Mouse (Mus musculus): ENCODE measurements at regions not wholly inside any gene's neighbourhood (a gene's known extent, or its start where the extent isn't known, plus 50 kb on each side); places are given as distances from the start of the nearest gene placed in this dataset.

- Histone ChIP-seq H3K27me3 (ENCODE audit: control insufficient read depth, insufficient read depth, low read length) (no peaks in the 10 kb centered on the region), H3K4me3 (ENCODE audit: insufficient read depth in 1 of 2, low read depth in 2 of 2, low read length in 2 of 2) (no peak overlapping the region), H3K36me3 (replicated peaks; ENCODE audit: control insufficient read depth, insufficient read depth, low read depth) (no peaks in the 10 kb centered on the region), H3K27ac (no peak overlapping the region), H3K9ac (replicated peaks) (no peak overlapping the region), H3K4me1 (replicated peaks; ENCODE audit: control insufficient read depth in 2 of 2, insufficient read depth in 2 of 2, low read length in 1 of 2) (peaks cover 0 to 2% of the 10 kb centered on the region in 2 experiments; a peak in 2 of 4 replicates), H3K9me3 (ENCODE audit: control insufficient read depth, low read length) (no peaks in the 10 kb centered on the region), H3K4me2 (ENCODE audit: low read depth) (no peak overlapping the region)
- no peak for ATAC-seq (ENCODE audit: insufficient read depth)
- WGBS (ENCODE audit: insufficient replicate concordance) = 42% methylated on average over 6 of the region's 6 CpGs
- no peak for DNase-seq (ENCODE audit: low read depth in 3 of 3, low spot score in 3 of 3)
- TF ChIP-seq EP300 (IDR thresholded peaks at IDR 0.05; ENCODE audit: low read depth) (no peak), CTCF (IDR thresholded peaks at IDR 0.05; ENCODE audit: low read depth) (no peak)
Observed at GRCm38 (mm10) chr1:72029625-72030024, 182.5 kb downstream of the Mreg start.

- ATAC-seq (ENCODE audit: insufficient read depth) (no peak), DNase-seq (ENCODE audit: low read depth in 3 of 3, low spot score in 3 of 3) (no peak)
- no peak overlapping the region for H3K4me3 ChIP-seq (ENCODE audit: insufficient read depth in 1 of 2, low read depth in 2 of 2, low read length in 2 of 2)
- no peak overlapping the region for H3K4me2 ChIP-seq (ENCODE audit: low read depth)
- TF ChIP-seq EP300 (IDR thresholded peaks at IDR 0.05; ENCODE audit: low read depth) = no peak
- H3K27me3 ChIP-seq (ENCODE audit: control insufficient read depth, insufficient read depth, low read length) = no peaks in the 10 kb centered on the region
- H3K9ac ChIP-seq (replicated peaks) = no peak overlapping the region
- H3K4me1 ChIP-seq (replicated peaks; ENCODE audit: control insufficient read depth in 2 of 2, insufficient read depth in 2 of 2, low read length in 1 of 2) = peaks cover 0 to 2% of the 10 kb centered on the region in 2 experiments; a peak in 1 of 4 replicates
- H3K36me3 ChIP-seq (replicated peaks; ENCODE audit: control insufficient read depth, insufficient read depth, low read depth) = no peaks in the 10 kb centered on the region
- H3K27ac ChIP-seq = no peak overlapping the region
- no peaks in the 10 kb centered on the region for H3K9me3 ChIP-seq (ENCODE audit: control insufficient read depth, low read length)
- WGBS (ENCODE audit: insufficient replicate concordance) = 72% methylated on average over 4 of the region's 4 CpGs
Observed at GRCm38 (mm10) chr1:72026861-72027260, 185.2 kb downstream of the Mreg start.

- DNase-seq (ENCODE audit: low read depth in 3 of 3, low spot score in 3 of 3) = no peak
- TF ChIP-seq EP300 (IDR thresholded peaks at IDR 0.05; ENCODE audit: low read depth) = no peak
- no peak for TF ChIP-seq CTCF (IDR thresholded peaks at IDR 0.05; ENCODE audit: low read depth)
- no peak overlapping the region for H3K27ac ChIP-seq
- no peaks in the 10 kb centered on the region for H3K27me3 ChIP-seq (ENCODE audit: control insufficient read depth, insufficient read depth, low read length)
- H3K4me3 ChIP-seq (ENCODE audit: insufficient read depth in 1 of 2, low read depth in 2 of 2, low read length in 2 of 2) = no peak overlapping the region
- H3K9me3 ChIP-seq (ENCODE audit: control insufficient read depth, low read length) = no peaks in the 10 kb centered on the region
- H3K9ac ChIP-seq (replicated peaks) = no peak overlapping the region
- H3K36me3 ChIP-seq (replicated peaks; ENCODE audit: control insufficient read depth, insufficient read depth, low read depth) = no peaks in the 10 kb centered on the region
- H3K4me2 ChIP-seq (ENCODE audit: low read depth) = no peak overlapping the region
- WGBS (ENCODE audit: insufficient replicate concordance) = 67% methylated on average over 3 of the region's 3 CpGs
- H3K4me1 ChIP-seq (replicated peaks; ENCODE audit: control insufficient read depth in 2 of 2, insufficient read depth in 2 of 2, low read length in 1 of 2) = no peaks in the 10 kb centered on the region
- no peak for ATAC-seq (ENCODE audit: insufficient read depth)
Observed at GRCm38 (mm10) chr1:72022631-72023030, 189.5 kb downstream of the Mreg start.

GRCm38 (mm10) chr1:72018479-72019222, 193.5 kb downstream of the Mreg start:
- ATAC-seq (ENCODE audit: insufficient read depth) (no peak), DNase-seq (ENCODE audit: low read depth in 3 of 3, low spot score in 3 of 3) (no peak)
- no peak overlapping the region for H3K27ac ChIP-seq
- no peaks in the 10 kb centered on the region for H3K27me3 ChIP-seq (ENCODE audit: control insufficient read depth, insufficient read depth, low read length)
- no peaks in the 10 kb centered on the region for H3K9me3 ChIP-seq (ENCODE audit: control insufficient read depth, low read length)
- no peak for TF ChIP-seq CTCF (IDR thresholded peaks at IDR 0.05; ENCODE audit: low read depth)
- no peak for TF ChIP-seq EP300 (IDR thresholded peaks at IDR 0.05; ENCODE audit: low read depth)
- H3K9ac ChIP-seq (replicated peaks) = no peak overlapping the region
- no peak overlapping the region for H3K4me2 ChIP-seq (ENCODE audit: low read depth)
- H3K36me3 ChIP-seq (replicated peaks; ENCODE audit: control insufficient read depth, insufficient read depth, low read depth) = no peaks in the 10 kb centered on the region
- H3K4me1 ChIP-seq (replicated peaks; ENCODE audit: control insufficient read depth in 2 of 2, insufficient read depth in 2 of 2, low read length in 1 of 2) = peaks cover 0 to 4% of the 10 kb centered on the region in 2 experiments; a peak in 1 of 4 replicates
- 39% methylated on average over 4 of the region's 4 CpGs for WGBS (ENCODE audit: insufficient replicate concordance)
- H3K4me3 ChIP-seq (ENCODE audit: insufficient read depth in 1 of 2, low read depth in 2 of 2, low read length in 2 of 2) = no peak overlapping the region

- H3K4me2 ChIP-seq (ENCODE audit: low read depth) = no peak overlapping the region
- no peak overlapping the region for H3K27ac ChIP-seq
- H3K9me3 ChIP-seq (ENCODE audit: control insufficient read depth, low read length) = no peaks in the 10 kb centered on the region
- H3K4me3 ChIP-seq (ENCODE audit: insufficient read depth in 1 of 2, low read depth in 2 of 2, low read length in 2 of 2) = no peak overlapping the region
- no peak overlapping the region for H3K9ac ChIP-seq (replicated peaks)
- ATAC-seq (ENCODE audit: insufficient read depth) (no peak), DNase-seq (ENCODE audit: low read depth in 3 of 3, low spot score in 3 of 3) (no peak)
- H3K36me3 ChIP-seq (replicated peaks; ENCODE audit: control insufficient read depth, insufficient read depth, low read depth) = no peaks in the 10 kb centered on the region
- no peak for TF ChIP-seq EP300 (IDR thresholded peaks at IDR 0.05; ENCODE audit: low read depth)
- TF ChIP-seq CTCF (IDR thresholded peaks at IDR 0.05; ENCODE audit: low read depth) = no peak
- peaks cover 0 to 4% of the 10 kb centered on the region in 2 experiments; a peak in 1 of 4 replicates for H3K4me1 ChIP-seq (replicated peaks; ENCODE audit: control insufficient read depth in 2 of 2, insufficient read depth in 2 of 2, low read length in 1 of 2)
- no peaks in the 10 kb centered on the region for H3K27me3 ChIP-seq (ENCODE audit: control insufficient read depth, insufficient read depth, low read length)
- WGBS (ENCODE audit: insufficient replicate concordance) = 54% methylated on average over 1 of the region's 1 CpGs
Observed at GRCm38 (mm10) chr1:72017814-72018478, 194.2 kb downstream of the Mreg start.
